Mouse (Mus musculus): ENCODE data around the gene Frrs1l. TPM values are rescaled to one million over a fixed set of nuclear protein-coding genes. Genes with fewer than 3 reads are reported as not detected.

Gene Frrs1l
- polyA plus RNA-seq, 1 experiment from 2014 or later, result 0.92 TPM

Other genes starting within 250 kb of the Frrs1l start
- gene Actl7b, start 248.9 kb downstream of the Frrs1l start, polyA plus RNA-seq (2015; fragmentation: Nextera tagmentation; extraction: Ambion mirVana), result not detected in 2 replicates
- gene Actl7a, start 247.0 kb downstream of the Frrs1l start, polyA plus RNA-seq (2015; fragmentation: Nextera tagmentation; extraction: Ambion mirVana), result not detected in 2 replicates
- 35.4 and 36.0 TPM in 2 replicates for gene Elp1, start 188.1 kb downstream of the Frrs1l start, polyA plus RNA-seq (2015; fragmentation: Nextera tagmentation; extraction: Ambion mirVana)
- gene Fam206a, start 188.0 kb downstream of the Frrs1l start, polyA plus RNA-seq (2015; fragmentation: Nextera tagmentation; extraction: Ambion mirVana), result 13.0 and 14.9 TPM in 2 replicates
- 20.6 and 25.6 TPM in 2 replicates for gene Ctnnal1, start 125.2 kb downstream of the Frrs1l start, polyA plus RNA-seq (2015; fragmentation: Nextera tagmentation; extraction: Ambion mirVana)
- gene Tmem245, start 43.0 kb downstream of the Frrs1l start, polyA plus RNA-seq (2015; fragmentation: Nextera tagmentation; extraction: Ambion mirVana), result 9.9 and 11.0 TPM in 2 replicates
- 22.2 and 23.4 TPM in 2 replicates for gene Epb41l4b, start 153.0 kb upstream of the Frrs1l start, polyA plus RNA-seq (2015; fragmentation: Nextera tagmentation; extraction: Ambion mirVana)